Mouse (Mus musculus) forebrain, embryonic 12.5 days (tissue): Measurements from ENCODE around the gene Kif1b. TPM values are rescaled to one million over a fixed set of nuclear protein-coding genes. Genes with fewer than 3 reads are reported as not detected.

Source experiments
- ATAC-seq: fragments of 200-750 bp; cut with Nextera tagmentation; 2 replicates; pipeline ENCODE4 v1.8.0; 2017; ENCODE audit warnings: moderate TSS enrichment; ENCODE audit not compliant: low FRiP score
- H3K27ac ChIP-seq: fragments of 300-500 bp; sonication (generic); 2 replicates; pipeline ENCODE4 v1.5.1; 2016; ENCODE audit warnings: mild to moderate bottlenecking
- H3K27me3 ChIP-seq: fragments of 300-500 bp; sonication (generic); 2 replicates; pipeline ENCODE4 v1.6.1; 2016; ENCODE audit warnings: mild to moderate bottlenecking
- H3K36me3 ChIP-seq: fragments of 300-500 bp; sonication (generic); replicated peaks from 2 replicates; pipeline ENCODE4 v1.6.1; 2016; ENCODE audit warnings: mild to moderate bottlenecking
- H3K4me1 ChIP-seq: fragments of 300-500 bp; sonication (generic); 2 replicates; pipeline ENCODE4 v1.6.1; 2016
- H3K4me2 ChIP-seq: fragments of 300-500 bp; sonication (generic); 2 replicates; pipeline ENCODE4 v1.6.1; 2016; ENCODE audit warnings: mild to moderate bottlenecking, moderate library complexity
- H3K4me3 ChIP-seq: fragments of 300-500 bp; sonication (generic); replicated peaks from 2 replicates; pipeline ENCODE4 v1.5.1; 2016; ENCODE audit warnings: mild to moderate bottlenecking
- H3K9ac ChIP-seq: fragments of 300-500 bp; sonication (generic); 2 replicates; pipeline ENCODE4 v1.6.1; 2016; ENCODE audit warnings: mild to moderate bottlenecking
- H3K9me3 ChIP-seq: fragments of 300-500 bp; sonication (generic); 2 replicates; pipeline ENCODE4 v1.6.1; 2016
- WGBS: fragments of 180-500 bp; shearing (Covaris S2); methylation state at CpG from one replicate; pipeline ENCODE4 v1.1.7; 2016; 5-methylcytosine and 5-hydroxymethylcytosine counted together
- polyA plus RNA-seq: library from polyadenylated mRNA; unstranded; fragments of >200 nt; fragmentation: Nextera tagmentation; extraction: Ambion mirVana; gene quantifications from 2 replicates; pipeline ENCODE4 v1.2.1, GENCODE M21; 2016

The Kif1b gene
- 123 and 124 TPM in 2 replicates for polyA plus RNA-seq

GRCm38 (mm10) chr4:149307596-149308490, at the start of gene Kif1b:
Gene Kif1b, minus strand, starts transcription at chr4:149307693.
- peak; percentile 98 for ATAC-seq
- WGBS = under 1% methylated on average over 79 of the region's 79 CpGs
- Histone ChIP-seq H3K9me3 (no peaks in the 10 kb centered on the region), H3K36me3 (no peaks in the 10 kb centered on the region), H3K4me2 (peak within 1 kb of the TSS; percentile 79), H3K4me3 (peak within 1 kb of the TSS; percentile 100), H3K4me1 (peaks cover 45% of the 10 kb centered on the region), H3K27ac (peak within 1 kb of the TSS; percentile 98), H3K27me3 (no peaks in the 10 kb centered on the region), H3K9ac (peak within 1 kb of the TSS; percentile 97)

GRCm38 (mm10) chr4:149354671-149355070, 47.2 kb upstream of the Kif1b start:
- Histone ChIP-seq H3K9ac (no peak overlapping the region), H3K4me1 (no peaks in the 10 kb centered on the region), H3K36me3 (peaks cover 98% of the 10 kb centered on the region), H3K9me3 (no peaks in the 10 kb centered on the region), H3K4me3 (no peak overlapping the region), H3K27ac (no peak overlapping the region), H3K27me3 (no peaks in the 10 kb centered on the region), H3K4me2 (no peak overlapping the region)
- WGBS = 98% methylated on average over 8 of the region's 8 CpGs
- ATAC-seq = no peak

- no peak overlapping the region for H3K4me2 ChIP-seq
- H3K4me1 ChIP-seq = no peaks in the 10 kb centered on the region
- H3K27me3 ChIP-seq = no peaks in the 10 kb centered on the region
- no peak overlapping the region for H3K9ac ChIP-seq
- H3K4me3 ChIP-seq = no peak overlapping the region
- WGBS = 90% methylated on average over 8 of the region's 8 CpGs
- no peaks in the 10 kb centered on the region for H3K9me3 ChIP-seq
- no peak for ATAC-seq
- no peak overlapping the region for H3K27ac ChIP-seq
- peaks cover 86% of the 10 kb centered on the region for H3K36me3 ChIP-seq
These were observed 44.2 kb upstream of the Kif1b start for GRCm38 (mm10) chr4:149351596-149352150.

GRCm38 (mm10) chr4:149348963-149349362, 41.5 kb upstream of the Kif1b start:
- WGBS = 83% methylated on average over 5 of the region's 5 CpGs
- peaks cover 86% of the 10 kb centered on the region for H3K36me3 ChIP-seq
- no peaks in the 10 kb centered on the region for H3K27me3 ChIP-seq
- no peaks in the 10 kb centered on the region for H3K9me3 ChIP-seq
- no peak overlapping the region for H3K9ac ChIP-seq
- no peak overlapping the region for H3K27ac ChIP-seq
- H3K4me1 ChIP-seq = no peaks in the 10 kb centered on the region
- H3K4me3 ChIP-seq = no peak overlapping the region
- no peak overlapping the region for H3K4me2 ChIP-seq
- ATAC-seq = no peak

GRCm38 (mm10) chr4:149345873-149346272, 38.4 kb upstream of the Kif1b start:
- no peak overlapping the region for H3K4me2 ChIP-seq
- no peaks in the 10 kb centered on the region for H3K4me1 ChIP-seq
- H3K27me3 ChIP-seq = no peaks in the 10 kb centered on the region
- H3K9ac ChIP-seq = no peak overlapping the region
- no peak for ATAC-seq
- H3K36me3 ChIP-seq = peaks cover 87% of the 10 kb centered on the region
- WGBS = 91% methylated on average over 5 of the region's 5 CpGs
- H3K4me3 ChIP-seq = no peak overlapping the region
- no peak overlapping the region for H3K27ac ChIP-seq
- no peaks in the 10 kb centered on the region for H3K9me3 ChIP-seq

- H3K4me2 ChIP-seq = no peak overlapping the region
- H3K9me3 ChIP-seq = no peaks in the 10 kb centered on the region
- no peaks in the 10 kb centered on the region for H3K4me1 ChIP-seq
- no peak overlapping the region for H3K4me3 ChIP-seq
- no peak for ATAC-seq
- 83% methylated on average over 8 of the region's 8 CpGs for WGBS
- H3K36me3 ChIP-seq = peaks cover 84% of the 10 kb centered on the region
- no peak overlapping the region for H3K9ac ChIP-seq
- H3K27ac ChIP-seq = no peak overlapping the region
- H3K27me3 ChIP-seq = no peaks in the 10 kb centered on the region
These were observed 36.8 kb upstream of the Kif1b start for GRCm38 (mm10) chr4:149344311-149344710.

- Histone ChIP-seq H3K27me3 (no peaks in the 10 kb centered on the region), H3K4me1 (no peaks in the 10 kb centered on the region), H3K4me3 (no peak overlapping the region), H3K9me3 (no peaks in the 10 kb centered on the region), H3K27ac (no peak overlapping the region), H3K4me2 (no peak overlapping the region), H3K36me3 (peaks cover 93% of the 10 kb centered on the region), H3K9ac (no peak overlapping the region)
- ATAC-seq = no peak
- WGBS = 64% methylated on average over 2 of the region's 2 CpGs
These were observed 33.2 kb upstream of the Kif1b start for GRCm38 (mm10) chr4:149340680-149341079.

GRCm38 (mm10) chr4:149339426-149340214, 32.1 kb upstream of the Kif1b start:
- H3K27ac ChIP-seq = no peak overlapping the region
- ATAC-seq = no peak
- WGBS = 76% methylated on average over 5 of the region's 5 CpGs
- no peak overlapping the region for H3K9ac ChIP-seq
- peaks cover 93% of the 10 kb centered on the region for H3K36me3 ChIP-seq
- no peaks in the 10 kb centered on the region for H3K9me3 ChIP-seq
- H3K4me1 ChIP-seq = no peaks in the 10 kb centered on the region
- H3K4me3 ChIP-seq = no peak overlapping the region
- no peaks in the 10 kb centered on the region for H3K27me3 ChIP-seq
- H3K4me2 ChIP-seq = no peak overlapping the region

GRCm38 (mm10) chr4:149338137-149338536, 30.6 kb upstream of the Kif1b start:
- Histone ChIP-seq H3K4me1 (no peaks in the 10 kb centered on the region), H3K36me3 (peaks cover 93% of the 10 kb centered on the region), H3K4me2 (no peak overlapping the region), H3K9me3 (no peaks in the 10 kb centered on the region), H3K27me3 (no peaks in the 10 kb centered on the region), H3K27ac (no peak overlapping the region), H3K4me3 (no peak overlapping the region), H3K9ac (no peak overlapping the region)
- 89% methylated on average over 2 of the region's 2 CpGs for WGBS
- no peak for ATAC-seq

GRCm38 (mm10) chr4:149337353-149337752, 29.9 kb upstream of the Kif1b start:
- H3K36me3 ChIP-seq = peaks cover 93% of the 10 kb centered on the region

GRCm38 (mm10) chr4:149336302-149336701, 28.8 kb upstream of the Kif1b start:
- ATAC-seq = no peak
- no peak overlapping the region for H3K4me2 ChIP-seq
- WGBS = 90% methylated on average over 7 of the region's 7 CpGs
- peaks cover 93% of the 10 kb centered on the region for H3K36me3 ChIP-seq
- no peak overlapping the region for H3K9ac ChIP-seq
- H3K27me3 ChIP-seq = no peaks in the 10 kb centered on the region
- H3K4me1 ChIP-seq = no peaks in the 10 kb centered on the region
- H3K9me3 ChIP-seq = no peaks in the 10 kb centered on the region
- no peak overlapping the region for H3K27ac ChIP-seq
- no peak overlapping the region for H3K4me3 ChIP-seq

More at GRCm38 (mm10) chr4:149337353-149337752, 29.9 kb upstream of the Kif1b start:
- Histone ChIP-seq H3K27me3 (no peaks in the 10 kb centered on the region), H3K27ac (no peak overlapping the region), H3K9ac (no peak overlapping the region), H3K4me2 (no peak overlapping the region), H3K9me3 (no peaks in the 10 kb centered on the region), H3K4me1 (no peaks in the 10 kb centered on the region), H3K4me3 (no peak overlapping the region)
- 94% methylated on average over 9 of the region's 9 CpGs for WGBS
- no peak for ATAC-seq

GRCm38 (mm10) chr4:149334881-149335280, 27.4 kb upstream of the Kif1b start:
- Histone ChIP-seq H3K4me3 (no peak overlapping the region), H3K27me3 (no peaks in the 10 kb centered on the region), H3K4me1 (no peaks in the 10 kb centered on the region), H3K27ac (no peak overlapping the region), H3K36me3 (peaks cover 94% of the 10 kb centered on the region), H3K9ac (no peak overlapping the region), H3K9me3 (no peaks in the 10 kb centered on the region), H3K4me2 (no peak overlapping the region)
- ATAC-seq = no peak
- 94% methylated on average over 11 of the region's 11 CpGs for WGBS
